Mouse (Mus musculus) cerebellum, adult 2 months (tissue): Measurements from ENCODE around the gene Dcst1.

Experiments used
- CTCF ChIP-seq: fragments of 200-500 bp; IDR thresholded peaks from 2 replicates; pipeline ENCODE4 v1.5.1; 2011; ENCODE audit warnings: low read depth, mild to moderate bottlenecking, control low read depth, low read length, moderate library complexity, borderline replicate concordance; ENCODE audit not compliant: insufficient read depth
- POLR2A ChIP-seq: fragments of 200-500 bp; IDR thresholded peaks from 2 replicates; pipeline ENCODE4 v1.6.1; 2011; ENCODE audit warnings: low read length, control low read depth, borderline replicate concordance; ENCODE audit not compliant: insufficient read depth

GRCm38 (mm10) chr3:89391663-89392511, 26.8 kb upstream of the Dcst1 start:
- TF ChIP-seq CTCF: no peak
- no peak for TF ChIP-seq POLR2A
